Mouse (Mus musculus) embryonic fibroblast, embryonic 13.5 days (primary cell): ENCODE results near the gene Cdk5rap2.

ENCODE experiments used
- CTCF ChIP-seq: IDR thresholded peaks from 2 replicates; pipeline ENCODE4 v1.5.1; 2011; ENCODE audit warnings: mild to moderate bottlenecking, control low read depth, low read length, moderate library complexity, borderline replicate concordance; ENCODE audit not compliant: insufficient read depth
- POLR2A ChIP-seq: IDR thresholded peaks from 2 replicates; pipeline ENCODE4 v1.6.1; 2011; ENCODE audit warnings: low read depth, mild to moderate bottlenecking, control low read depth, low read length, moderate library complexity

DNA sequence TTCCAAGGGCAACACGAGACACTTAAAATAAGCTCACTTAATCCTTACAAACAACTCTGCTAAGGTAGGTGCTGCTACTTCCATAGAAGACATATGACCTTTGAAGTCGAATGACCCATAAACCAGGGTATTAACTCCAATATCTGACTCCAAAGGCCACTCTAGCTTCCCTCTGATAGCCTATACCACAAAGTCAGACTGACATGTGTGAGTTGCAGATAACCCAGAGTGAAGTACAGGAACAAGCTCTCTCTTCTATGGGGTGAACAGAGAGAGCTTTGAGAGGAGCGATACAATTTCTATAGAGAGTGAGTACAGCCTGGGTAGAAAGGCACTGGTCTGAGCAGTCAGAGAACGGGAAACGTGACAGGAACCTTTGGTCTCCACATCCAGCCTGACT, 148.9 kb downstream of the Cdk5rap2 start:
- TF ChIP-seq CTCF (no peak), POLR2A (no peak)
